Mouse (Mus musculus) embryonic fibroblast, embryonic 13.5 days (primary cell): Measurements from ENCODE around the gene Stx16.

Experiments used
- CTCF ChIP-seq: IDR thresholded peaks from 2 replicates; pipeline ENCODE4 v1.5.1; 2011; ENCODE audit warnings: mild to moderate bottlenecking, control low read depth, low read length, moderate library complexity, borderline replicate concordance; ENCODE audit not compliant: insufficient read depth
- POLR2A ChIP-seq: IDR thresholded peaks from 2 replicates; pipeline ENCODE4 v1.6.1; 2011; ENCODE audit warnings: low read depth, mild to moderate bottlenecking, control low read depth, low read length, moderate library complexity

DNA sequence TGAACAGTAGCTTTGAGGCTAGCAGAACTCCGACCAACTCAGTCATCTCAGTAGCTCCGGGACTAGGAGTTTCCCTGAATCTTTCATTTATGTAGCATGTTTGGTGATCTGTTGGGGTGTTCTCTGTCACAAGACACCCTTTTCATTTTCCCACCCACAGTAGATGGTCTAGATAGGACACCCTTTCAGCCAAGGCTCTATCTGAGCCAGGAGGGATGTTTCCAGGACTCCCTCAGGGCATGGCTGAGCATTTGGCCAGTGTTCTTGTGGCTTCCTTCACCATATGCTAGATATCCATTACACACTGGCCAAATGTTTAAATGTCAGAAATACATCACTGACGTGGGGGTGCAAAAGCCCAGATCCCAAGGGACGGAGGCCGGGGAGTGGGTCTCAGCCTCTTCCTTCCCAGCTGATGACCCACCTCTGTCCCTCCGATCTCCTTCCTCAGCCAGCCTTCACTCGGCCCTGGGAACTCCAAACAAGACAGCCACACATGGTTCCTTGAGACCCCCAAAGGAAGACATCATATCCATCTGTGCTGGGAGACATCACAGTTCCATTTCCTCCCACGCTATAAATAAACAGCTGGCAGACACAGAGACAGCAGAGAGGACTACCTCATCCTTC lies 54.5 kb downstream of the Stx16 start:
- TF ChIP-seq POLR2A, result no peak
- no peak for TF ChIP-seq CTCF
